Mouse (Mus musculus) heart, postnatal 14 days (tissue): ENCODE measurements around the gene AU040320. TPM values are rescaled to one million over a fixed set of nuclear protein-coding genes. Genes with fewer than 3 reads are reported as not detected.

Experiments
- DNase-seq, 2 experiments: peaks; one replicate each; pipeline ENCODE4 v3.0.0; 2021 to 2022
- intact Hi-C: fragments of 180-260 bp; cut with DNase I; formaldehyde crosslinking; loops from one replicate; pipeline ENCODE4 v1.15.1; 2025
- total RNA-seq, 2 experiments: library from RNA; stranded (reverse); gene quantifications; 2 replicates each; pipeline ENCODE4 v1.2.3; 2021

Gene AU040320
- total RNA-seq, 2 experiments from 2014 or later, result 29.9 to 30.3 TPM

- intact Hi-C loops, result loop anchor here (1.0 kb wide), 1 partner anchor 93 kb away; no protein-coding TSS in a partner anchor
- DNase-seq, result no peak
These were observed 7.0 kb upstream of the AU040320 start for GRCm38 (mm10) chr4:126746194-126746840.

GRCm38 (mm10) chr4:126748381-126748780 lies 5.0 kb upstream of the AU040320 start:
- intact Hi-C loops, result no loop called here

GRCm38 (mm10) chr4:126749553-126749952 lies 3.8 kb upstream of the AU040320 start:
- intact Hi-C loops, result no loop called here
- DNase-seq, result no peak

More at GRCm38 (mm10) chr4:126748381-126748780, 5.0 kb upstream of the AU040320 start:
- DNase-seq, result no peak

GRCm38 (mm10) chr4:126750046-126750683 lies 3.2 kb upstream of the AU040320 start:
- DNase-seq, result peak; percentile 66 to 72
- intact Hi-C loops, result no loop called here

- intact Hi-C loops, result no loop called here
These were observed 2.3 kb upstream of the AU040320 start for GRCm38 (mm10) chr4:126750863-126751555.

GRCm38 (mm10) chr4:126751556-126752023 lies 1.8 kb upstream of the AU040320 start:
- intact Hi-C loops, result loop anchor here (2.0 kb wide), 1 partner anchor 89 kb away; no protein-coding TSS in a partner anchor
- DNase-seq, result no peak

More at GRCm38 (mm10) chr4:126750863-126751555, 2.3 kb upstream of the AU040320 start:
- no peak for DNase-seq

- no peak for DNase-seq
- intact Hi-C loops, result loop anchor here (2.0 kb wide), 1 partner anchor 89 kb away; no protein-coding TSS in a partner anchor
These were observed 1.2 kb upstream of the AU040320 start for GRCm38 (mm10) chr4:126752024-126752607.

GRCm38 (mm10) chr4:126752608-126753141 lies 669 bp upstream of the AU040320 start:
- intact Hi-C loops, result loop anchor here (2.0 kb wide), 1 partner anchor 88 kb away; no protein-coding TSS in a partner anchor
- DNase-seq, result no peak

GRCm38 (mm10) chr4:126754231-126754611 lies 877 bp downstream of the AU040320 start:
- no peak for DNase-seq
- intact Hi-C loops, result no loop called here

- intact Hi-C loops, result no loop called here
- DNase-seq, result no peak
These were observed 1.5 kb downstream of the AU040320 start for GRCm38 (mm10) chr4:126754736-126755374.

- intact Hi-C loops, result no loop called here
- peak in 1 of 2 experiments; percentile 51 for DNase-seq
These were observed 3.4 kb downstream of the AU040320 start for GRCm38 (mm10) chr4:126756766-126757165.

GRCm38 (mm10) chr4:126758299-126758698 lies 5.0 kb downstream of the AU040320 start:
- intact Hi-C loops, result no loop called here
- DNase-seq, result no peak

GRCm38 (mm10) chr4:126759435-126759834 lies 6.1 kb downstream of the AU040320 start:
- DNase-seq, result no peak

GRCm38 (mm10) chr4:126762586-126763359 lies 9.4 kb downstream of the AU040320 start:
- intact Hi-C loops, result no loop called here

More at GRCm38 (mm10) chr4:126759435-126759834, 6.1 kb downstream of the AU040320 start:
- intact Hi-C loops, result no loop called here

GRCm38 (mm10) chr4:126763483-126763882 lies 10.1 kb downstream of the AU040320 start:
- no peak for DNase-seq
- intact Hi-C loops, result no loop called here

More at GRCm38 (mm10) chr4:126762586-126763359, 9.4 kb downstream of the AU040320 start:
- DNase-seq, result no peak

- intact Hi-C loops, result no loop called here
- no peak for DNase-seq
These were observed 16.6 kb downstream of the AU040320 start for GRCm38 (mm10) chr4:126769800-126770563.

- DNase-seq, result no peak
- intact Hi-C loops, result no loop called here
These were observed 17.5 kb downstream of the AU040320 start for GRCm38 (mm10) chr4:126770831-126771230.

GRCm38 (mm10) chr4:126773871-126774270 lies 20.5 kb downstream of the AU040320 start:
- intact Hi-C loops, result no loop called here
- no peak for DNase-seq
